Mouse (Mus musculus) hindbrain, embryonic 15.5 days (tissue): ENCODE measurements around the gene Srgn. TPM values are rescaled to one million over a fixed set of nuclear protein-coding genes. Genes with fewer than 3 reads are reported as not detected.

Source experiments
- ATAC-seq: fragments of 200-750 bp; cut with Nextera tagmentation; 2 replicates; pipeline ENCODE4 v1.8.0; 2017; ENCODE audit warnings: low read depth, moderate number of reproducible peaks, moderate TSS enrichment; ENCODE audit not compliant: low FRiP score
- H3K27ac ChIP-seq: fragments of 300-500 bp; sonication (generic); replicated peaks from 2 replicates; pipeline ENCODE4 v1.5.1; 2015; ENCODE audit warnings: mild to moderate bottlenecking, inconsistent platforms
- H3K27me3 ChIP-seq: fragments of 300-500 bp; sonication (generic); 2 replicates; pipeline ENCODE4 v1.6.1; 2015; ENCODE audit warnings: control low read depth, inconsistent platforms
- H3K36me3 ChIP-seq: fragments of 300-500 bp; sonication (generic); 2 replicates; pipeline ENCODE4 v1.6.1; 2015; ENCODE audit warnings: control low read depth, inconsistent platforms
- H3K4me1 ChIP-seq: fragments of 300-500 bp; sonication (generic); replicated peaks from 2 replicates; pipeline ENCODE4 v1.6.1; 2015; ENCODE audit warnings: control low read depth, inconsistent platforms
- H3K4me2 ChIP-seq: fragments of 300-500 bp; sonication (generic); 2 replicates; pipeline ENCODE4 v1.6.1; 2015; ENCODE audit warnings: moderate library complexity, mild to moderate bottlenecking, inconsistent platforms
- H3K4me3 ChIP-seq: fragments of 300-500 bp; sonication (generic); 2 replicates; pipeline ENCODE4 v1.5.1; 2015; ENCODE audit warnings: mild to moderate bottlenecking, inconsistent platforms
- H3K9ac ChIP-seq: fragments of 300-500 bp; sonication (generic); 2 replicates; pipeline ENCODE4 v1.6.1; 2015; ENCODE audit warnings: inconsistent platforms
- H3K9me3 ChIP-seq: fragments of 300-500 bp; sonication (generic); 2 replicates; pipeline ENCODE4 v1.6.1; 2016; ENCODE audit warnings: control low read depth, inconsistent platforms
- WGBS: fragments of 180-500 bp; shearing (Covaris S2); methylation state at CpG from one replicate; pipeline ENCODE4 v1.1.7; 2015; 5-methylcytosine and 5-hydroxymethylcytosine counted together
- polyA plus RNA-seq: library from polyadenylated mRNA; unstranded; fragments of >200 nt; fragmentation: Nextera tagmentation; extraction: Ambion mirVana; gene quantifications from 2 replicates; pipeline ENCODE4 v1.2.1, GENCODE M21; 2015

Srgn gene
- polyA plus RNA-seq = 10.1 and 11.5 TPM in 2 replicates

- Histone ChIP-seq H3K27me3 (no peaks in the 10 kb centered on the region), H3K4me3 (no peak within 1 kb of the TSS), H3K36me3 (no peaks in the 10 kb centered on the region), H3K4me2 (no peak within 1 kb of the TSS), H3K9ac (no peak within 1 kb of the TSS), H3K27ac (no peak within 1 kb of the TSS), H3K9me3 (no peaks in the 10 kb centered on the region), H3K4me1 (no peaks in the 10 kb centered on the region)
- WGBS = 87% methylated on average over 14 of the region's 14 CpGs
- ATAC-seq = no peak
Measured at GRCm38 (mm10) chr10:62527351-62527750, at the start of gene Srgn. TSS of gene Srgn (minus strand) at chr10:62527451.

- Histone ChIP-seq H3K4me2 (no peak overlapping the region), H3K4me1 (peaks cover 26% of the 10 kb centered on the region), H3K4me3 (no peak overlapping the region), H3K27me3 (no peaks in the 10 kb centered on the region), H3K9ac (no peak overlapping the region), H3K9me3 (no peaks in the 10 kb centered on the region), H3K36me3 (peaks cover 45% of the 10 kb centered on the region), H3K27ac (no peak overlapping the region)
- 91% methylated on average over 13 of the region's 13 CpGs for WGBS
- no peak for ATAC-seq
Measured at GRCm38 (mm10) chr10:62575001-62575400, 47.8 kb upstream of the Srgn start.

GRCm38 (mm10) chr10:62570126-62570871 lies 43.0 kb upstream of the Srgn start:
- Histone ChIP-seq H3K4me1 (no peaks in the 10 kb centered on the region), H3K36me3 (peaks cover 81% of the 10 kb centered on the region), H3K4me2 (no peak overlapping the region), H3K27me3 (no peaks in the 10 kb centered on the region), H3K27ac (no peak overlapping the region), H3K9ac (no peak overlapping the region), H3K9me3 (no peaks in the 10 kb centered on the region), H3K4me3 (no peak overlapping the region)
- WGBS = 94% methylated on average over 7 of the region's 7 CpGs
- ATAC-seq = no peak

- Histone ChIP-seq H3K4me3 (no peak overlapping the region), H3K4me1 (no peaks in the 10 kb centered on the region), H3K4me2 (no peak overlapping the region), H3K36me3 (peaks cover 83% of the 10 kb centered on the region), H3K27ac (no peak overlapping the region), H3K9ac (no peak overlapping the region), H3K27me3 (no peaks in the 10 kb centered on the region), H3K9me3 (no peaks in the 10 kb centered on the region)
- ATAC-seq = no peak
- 90% methylated on average over 4 of the region's 4 CpGs for WGBS
Measured at GRCm38 (mm10) chr10:62568861-62569260, 41.6 kb upstream of the Srgn start.

GRCm38 (mm10) chr10:62557736-62558135 lies 30.5 kb upstream of the Srgn start:
- H3K9me3 ChIP-seq = no peaks in the 10 kb centered on the region
- no peak overlapping the region for H3K4me2 ChIP-seq
- no peaks in the 10 kb centered on the region for H3K27me3 ChIP-seq
- H3K9ac ChIP-seq = no peak overlapping the region
- H3K36me3 ChIP-seq = peaks cover 51% of the 10 kb centered on the region
- no peak overlapping the region for H3K4me3 ChIP-seq
- WGBS = 86% methylated on average over 1 of the region's 1 CpGs
- H3K27ac ChIP-seq = no peak overlapping the region
- no peak for ATAC-seq
- H3K4me1 ChIP-seq = no peaks in the 10 kb centered on the region

GRCm38 (mm10) chr10:62556558-62556901 lies 29.3 kb upstream of the Srgn start:
- 95% methylated on average over 6 of the region's 6 CpGs for WGBS
- H3K4me1 ChIP-seq = no peaks in the 10 kb centered on the region
- H3K9me3 ChIP-seq = no peaks in the 10 kb centered on the region
- no peak overlapping the region for H3K4me2 ChIP-seq
- H3K4me3 ChIP-seq = no peak overlapping the region
- no peak for ATAC-seq
- H3K9ac ChIP-seq = no peak overlapping the region
- H3K27ac ChIP-seq = no peak overlapping the region
- no peaks in the 10 kb centered on the region for H3K27me3 ChIP-seq
- peaks cover 39% of the 10 kb centered on the region for H3K36me3 ChIP-seq

- Histone ChIP-seq H3K4me2 (no peak overlapping the region), H3K27me3 (no peaks in the 10 kb centered on the region)
Measured at GRCm38 (mm10) chr10:62555705-62556557, 28.7 kb upstream of the Srgn start.

GRCm38 (mm10) chr10:62553611-62554091 lies 26.4 kb upstream of the Srgn start:
- no peak overlapping the region for H3K9ac ChIP-seq
- no peaks in the 10 kb centered on the region for H3K27me3 ChIP-seq
- 88% methylated on average over 12 of the region's 12 CpGs for WGBS
- no peak overlapping the region for H3K4me3 ChIP-seq
- ATAC-seq = no peak
- peaks cover 17% of the 10 kb centered on the region for H3K36me3 ChIP-seq
- no peaks in the 10 kb centered on the region for H3K9me3 ChIP-seq
- H3K4me2 ChIP-seq = no peak overlapping the region
- H3K4me1 ChIP-seq = no peaks in the 10 kb centered on the region
- no peak overlapping the region for H3K27ac ChIP-seq

More at GRCm38 (mm10) chr10:62555705-62556557, 28.7 kb upstream of the Srgn start:
- no peak overlapping the region for H3K27ac ChIP-seq
- no peaks in the 10 kb centered on the region for H3K9me3 ChIP-seq
- no peak for ATAC-seq
- no peaks in the 10 kb centered on the region for H3K4me1 ChIP-seq
- no peak overlapping the region for H3K4me3 ChIP-seq
- H3K9ac ChIP-seq = no peak overlapping the region
- peaks cover 35% of the 10 kb centered on the region for H3K36me3 ChIP-seq
- WGBS = 79% methylated on average over 11 of the region's 11 CpGs

GRCm38 (mm10) chr10:62550787-62551300 lies 23.6 kb upstream of the Srgn start:
- Histone ChIP-seq H3K4me1 (no peaks in the 10 kb centered on the region), H3K27me3 (no peaks in the 10 kb centered on the region), H3K4me2 (no peak overlapping the region), H3K9ac (no peak overlapping the region), H3K4me3 (no peak overlapping the region), H3K36me3 (no peaks in the 10 kb centered on the region; the same call in 1 of the 2 replicates), H3K9me3 (no peaks in the 10 kb centered on the region), H3K27ac (no peak overlapping the region)
- ATAC-seq = no peak
- 75% methylated on average over 7 of the region's 7 CpGs for WGBS

- H3K4me3 ChIP-seq = no peak overlapping the region
- H3K27ac ChIP-seq = no peak overlapping the region
- ATAC-seq = no peak
- no peaks in the 10 kb centered on the region for H3K36me3 ChIP-seq
- no peaks in the 10 kb centered on the region for H3K4me1 ChIP-seq
- no peaks in the 10 kb centered on the region for H3K27me3 ChIP-seq
- no peaks in the 10 kb centered on the region for H3K9me3 ChIP-seq
- H3K9ac ChIP-seq = no peak overlapping the region
- WGBS = 33% methylated on average over 13 of the region's 16 CpGs
- H3K4me2 ChIP-seq = no peak overlapping the region
Measured at GRCm38 (mm10) chr10:62549523-62550166, 22.4 kb upstream of the Srgn start.

- WGBS = 84% methylated on average over 10 of the region's 10 CpGs
- H3K4me3 ChIP-seq = no peak overlapping the region
- no peaks in the 10 kb centered on the region for H3K36me3 ChIP-seq
- no peaks in the 10 kb centered on the region for H3K4me1 ChIP-seq
- H3K27me3 ChIP-seq = no peaks in the 10 kb centered on the region
- no peak overlapping the region for H3K9ac ChIP-seq
- H3K9me3 ChIP-seq = no peaks in the 10 kb centered on the region
- no peak for ATAC-seq
- H3K27ac ChIP-seq = no peak overlapping the region
- H3K4me2 ChIP-seq = no peak overlapping the region
Measured at GRCm38 (mm10) chr10:62546441-62546840, 19.2 kb upstream of the Srgn start.

GRCm38 (mm10) chr10:62545759-62546158 lies 18.5 kb upstream of the Srgn start:
- Histone ChIP-seq H3K9ac (no peak overlapping the region), H3K36me3 (no peaks in the 10 kb centered on the region), H3K27me3 (no peaks in the 10 kb centered on the region), H3K27ac (no peak overlapping the region), H3K4me2 (no peak overlapping the region), H3K9me3 (no peaks in the 10 kb centered on the region), H3K4me3 (no peak overlapping the region), H3K4me1 (no peaks in the 10 kb centered on the region)
- ATAC-seq = no peak
